Mouse (Mus musculus) embryo, embryonic 11 days (tissue): ENCODE measurements at regions not wholly inside any gene's neighbourhood (a gene's known extent, or its start where the extent isn't known, plus 50 kb on each side); places are given as distances from the start of the nearest gene placed in this dataset.

ENCODE experiments used
- DNase-seq: peaks from one replicate; pipeline ENCODE4 v3.0.0-alpha.2; 2015

DNA sequence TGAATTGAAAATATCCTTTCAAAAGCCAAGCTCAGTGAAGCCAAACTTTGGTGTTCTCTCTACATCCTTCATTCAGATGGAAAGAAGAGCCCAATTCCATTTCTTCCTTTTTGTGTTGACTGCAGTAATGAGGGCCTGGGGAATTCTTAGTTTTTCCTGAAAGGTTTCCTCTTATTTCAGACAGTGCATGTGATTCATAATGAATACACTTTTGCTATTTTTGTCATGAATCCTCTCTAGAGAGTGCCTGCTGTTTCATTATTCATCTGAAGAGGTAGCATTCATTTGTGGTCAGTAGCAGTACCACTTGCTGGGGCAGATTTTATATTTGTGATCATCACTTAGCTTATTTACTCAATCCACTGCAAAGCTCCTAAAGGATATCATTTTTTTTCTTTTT is 303.0 kb upstream of the Anxa10 start:
- no peak for DNase-seq

DNA sequence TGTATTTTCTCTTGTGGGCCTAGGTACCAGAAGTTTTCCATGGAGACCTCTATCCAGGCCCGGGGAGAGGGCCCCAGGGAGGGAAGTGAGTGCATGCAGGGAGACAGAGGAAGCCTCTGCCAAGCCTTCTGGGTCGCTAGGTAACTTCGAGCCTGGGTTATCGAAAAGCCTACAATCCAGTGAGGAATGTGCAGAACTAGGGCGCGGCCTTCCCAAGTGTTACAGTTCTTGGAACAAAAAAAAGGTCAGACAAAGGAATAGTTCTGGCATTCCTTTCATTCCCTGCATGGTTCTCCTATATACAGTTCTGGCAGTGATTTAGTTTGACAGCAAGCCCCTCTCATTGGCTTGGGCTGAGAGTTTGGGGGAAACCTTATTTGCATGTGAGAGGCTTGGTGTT is 294.6 kb upstream of the Anxa10 start:
- peak; percentile 7 for DNase-seq
